Mouse (Mus musculus) embryonic facial prominence, embryonic 14.5 days (tissue): ENCODE measurements around the gene Mcrip1. TPM values are rescaled to one million over a fixed set of nuclear protein-coding genes. Genes with fewer than 3 reads are reported as not detected.
"Not testable (repeated sequence)": the region's sequence is repeated elsewhere in the genome, so short reads cannot be mapped to it uniquely, and the experiment has no call there.

ENCODE experiments used
- ATAC-seq: fragments of 200-750 bp; cut with Nextera tagmentation; 2 replicates; pipeline ENCODE4 v1.8.0; 2017; ENCODE audit warnings: low read depth, moderate number of reproducible peaks, moderate TSS enrichment
- DNase-seq: peaks from one replicate; pipeline ENCODE4 v3.0.0-alpha.2; 2015; ENCODE audit warnings: low spot score
- H3K27ac ChIP-seq: fragments of 300-500 bp; sonication (generic); replicated peaks from 2 replicates; pipeline ENCODE4 v1.5.1; 2014; ENCODE audit warnings: low read depth, mild to moderate bottlenecking, low read length, moderate library complexity
- H3K27me3 ChIP-seq: fragments of 300-500 bp; sonication (generic); replicated peaks from 2 replicates; pipeline ENCODE4 v1.6.1; 2014; ENCODE audit warnings: low read length; ENCODE audit not compliant: control insufficient read depth, insufficient read depth
- H3K36me3 ChIP-seq: fragments of 300-500 bp; sonication (generic); 2 replicates; pipeline ENCODE4 v1.6.1; 2014; ENCODE audit warnings: low read length, mixed read lengths; ENCODE audit not compliant: control insufficient read depth, insufficient read depth
- H3K4me1 ChIP-seq: fragments of 300-500 bp; sonication (generic); 2 replicates; pipeline ENCODE4 v1.6.1; 2014; ENCODE audit warnings: antibody characterized with exemption, low read length; ENCODE audit not compliant: control insufficient read depth, insufficient read depth
- H3K4me2 ChIP-seq: fragments of 300-500 bp; sonication (generic); 2 replicates; pipeline ENCODE4 v1.6.1; 2014; ENCODE audit warnings: low read depth, mild to moderate bottlenecking, low read length, moderate library complexity, mixed read lengths
- H3K4me3 ChIP-seq: fragments of 300-500 bp; sonication (generic); 2 replicates; pipeline ENCODE4 v1.5.1; 2014; ENCODE audit warnings: low read depth, mild to moderate bottlenecking, low read length
- H3K9ac ChIP-seq: fragments of 300-500 bp; sonication (generic); 2 replicates; pipeline ENCODE4 v1.6.1; 2014; ENCODE audit warnings: low read depth, mild to moderate bottlenecking, low read length, moderate library complexity, mixed read lengths
- H3K9me3 ChIP-seq: fragments of 300-500 bp; sonication (generic); 2 replicates; pipeline ENCODE4 v1.6.1; 2016; ENCODE audit warnings: low read length; ENCODE audit not compliant: control insufficient read depth
- WGBS: fragments of 180-500 bp; shearing (Covaris S2); extraction: QIAGEN DNeasy Blood & Tissue Kit; methylation state at CpG from one replicate; pipeline ENCODE4 v1.1.7; 2014; 5-methylcytosine and 5-hydroxymethylcytosine counted together
- polyA plus RNA-seq: library from polyadenylated mRNA; unstranded; fragments of >200 nt; fragmentation: Nextera tagmentation; extraction: Ambion mirVana; gene quantifications from 2 replicates; pipeline ENCODE4 v1.2.1, GENCODE M21; 2014

The Mcrip1 gene
- polyA plus RNA-seq = 238 and 253 TPM in 2 replicates

DNA sequence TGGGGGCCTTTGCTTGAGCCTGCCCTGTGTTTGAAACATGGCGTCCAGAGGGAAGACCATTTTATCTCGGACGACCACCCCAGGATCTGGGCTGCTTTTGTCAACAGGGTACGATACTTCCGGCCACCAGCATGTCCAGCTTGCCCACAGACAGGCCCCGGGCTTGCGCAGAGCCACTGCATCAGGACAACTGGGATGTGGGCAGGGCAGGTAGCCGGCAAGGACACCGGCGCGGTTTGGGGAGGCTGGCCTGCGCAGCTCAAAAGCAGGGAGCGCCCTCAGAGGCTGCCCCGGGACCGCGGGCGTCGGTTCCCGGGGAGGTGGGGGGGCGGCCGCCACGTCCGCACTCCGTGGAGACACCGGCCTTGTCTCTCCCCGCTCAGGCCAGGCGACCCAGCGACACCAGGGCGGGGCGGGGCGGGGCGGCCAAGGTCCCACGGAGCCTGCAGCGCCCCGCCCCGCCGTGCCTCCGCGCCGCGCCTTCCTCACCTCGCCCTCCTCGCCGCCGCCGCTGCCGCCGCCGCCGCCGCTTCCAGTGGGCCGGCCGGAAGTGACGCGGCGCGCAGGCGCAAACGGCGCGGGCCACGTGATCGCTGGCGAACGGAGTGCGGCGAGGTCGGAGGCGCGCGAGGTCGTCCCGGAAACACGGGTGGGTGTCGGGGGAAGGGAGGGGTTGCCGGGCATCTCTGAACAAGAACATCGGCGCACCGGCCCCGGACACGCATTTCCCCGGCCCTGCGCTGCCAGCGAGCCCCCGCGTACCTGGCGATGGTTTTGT lies at the start of gene Mcrip1:
TSS of gene Mcrip1 (minus strand) at position 560 of the 778 bp plus-strand sequence.
- Histone ChIP-seq H3K27ac (peak within 1 kb of the TSS; percentile 91), H3K4me3 (peak within 1 kb of the TSS; percentile 99), H3K4me1 (peaks cover 16% of the 10 kb centered on the region), H3K36me3 (peaks cover 13% of the 10 kb centered on the region), H3K27me3 (no peaks in the 10 kb centered on the region), H3K9me3 (no peaks in the 10 kb centered on the region), H3K9ac (peak within 1 kb of the TSS; percentile 98), H3K4me2 (peak within 1 kb of the TSS; percentile 85)
- WGBS = under 1% methylated on average over 53 of the region's 87 CpGs
- peak; percentile 90 for ATAC-seq
- DNase-seq = peak; percentile 93

DNA sequence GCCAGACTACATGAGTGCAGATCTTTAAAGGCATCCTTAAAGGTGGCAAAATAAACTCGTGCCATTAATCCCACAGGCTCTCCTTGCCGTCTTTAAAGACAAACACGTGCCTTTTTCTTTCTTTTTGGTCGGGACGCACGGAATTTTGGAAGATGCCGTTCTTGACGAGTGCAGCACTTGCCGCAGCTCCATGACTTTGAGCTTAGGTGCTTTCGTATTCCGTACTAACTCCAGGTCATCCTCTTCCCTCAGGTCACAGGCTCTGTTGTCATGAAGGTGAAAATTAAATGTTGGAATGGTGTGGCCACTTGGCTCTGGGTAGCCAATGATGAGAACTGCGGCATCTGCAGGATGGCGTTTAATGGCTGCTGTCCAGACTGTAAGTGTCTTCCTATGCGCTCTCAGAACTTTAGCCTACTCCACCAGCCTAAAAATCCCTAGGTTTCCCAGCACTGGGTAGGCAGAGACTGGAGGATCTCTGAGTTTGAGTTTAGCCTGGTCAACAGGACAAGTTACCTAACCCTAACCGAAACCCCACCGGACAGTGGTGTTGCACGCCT lies 49.5 kb upstream of the Mcrip1 start:
- peak overlapping the region; percentile 100 for H3K9ac ChIP-seq
- peak overlapping the region; percentile 100 for H3K4me3 ChIP-seq
- H3K4me2 ChIP-seq = peak overlapping the region; percentile 95
- no peak for ATAC-seq
- 45% methylated on average over 17 of the region's 17 CpGs for WGBS
- no peaks in the 10 kb centered on the region for H3K27me3 ChIP-seq
- H3K36me3 ChIP-seq = peaks cover 70% of the 10 kb centered on the region
- peaks cover 10% of the 10 kb centered on the region for H3K4me1 ChIP-seq
- DNase-seq = no peak
- H3K27ac ChIP-seq = peak overlapping the region; percentile 94
- no peaks in the 10 kb centered on the region for H3K9me3 ChIP-seq

DNA sequence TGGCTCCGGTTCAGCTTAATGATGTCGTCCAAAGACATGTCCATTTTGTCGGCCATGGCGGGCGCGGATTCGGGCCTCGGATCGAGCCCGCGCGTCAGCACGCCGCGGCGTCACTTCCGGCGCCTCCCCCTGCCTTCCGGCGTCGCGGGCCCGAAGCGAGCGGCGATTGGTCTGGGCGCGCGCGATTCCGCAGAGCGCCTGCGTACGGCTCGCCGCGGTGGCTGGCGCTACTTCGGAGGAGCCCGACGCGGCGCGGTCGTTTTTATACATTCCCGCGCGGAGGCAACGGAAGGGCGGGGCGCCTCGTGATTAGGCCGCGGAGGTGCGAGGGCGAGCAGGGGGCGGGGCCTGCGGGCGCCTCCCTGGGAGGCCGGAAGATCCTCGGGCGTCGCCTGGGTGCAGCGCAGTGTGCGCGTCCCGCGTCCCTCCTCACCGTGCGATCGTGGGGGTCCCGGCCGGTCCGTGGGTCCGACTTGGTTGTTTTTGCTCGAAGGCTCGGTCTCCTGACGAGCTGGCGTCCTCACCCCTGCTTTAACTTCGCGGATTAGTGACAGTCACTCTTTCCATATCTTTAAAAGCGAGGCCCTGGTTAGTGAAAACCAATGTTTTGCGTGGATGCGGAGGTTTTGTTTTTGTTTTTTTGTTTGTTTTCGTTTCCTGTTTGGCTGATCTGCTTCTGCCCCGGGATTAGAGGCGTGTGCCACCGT lies 48.9 kb upstream of the Mcrip1 start, which contains the start of the genes Alyref and Anapc11:
TSS of gene Alyref (minus strand) at position 83 of the 707 bp plus-strand sequence.
TSS of gene Anapc11 (plus strand) at position 139 of the 707 bp plus-strand sequence.
- H3K27ac ChIP-seq = peak within 1 kb of the TSS; percentile 94
- DNase-seq (peak; percentile 98), ATAC-seq (peak; percentile 99)
- H3K4me2 ChIP-seq = peak within 1 kb of the TSS; percentile 95
- H3K9ac ChIP-seq = peak within 1 kb of the TSS; percentile 100
- no peaks in the 10 kb centered on the region for H3K9me3 ChIP-seq
- no peaks in the 10 kb centered on the region for H3K27me3 ChIP-seq
- H3K36me3 ChIP-seq = peaks cover 70% of the 10 kb centered on the region
- under 1% methylated on average over 24 of the region's 88 CpGs for WGBS
- peaks cover 10% of the 10 kb centered on the region for H3K4me1 ChIP-seq
- H3K4me3 ChIP-seq = peak within 1 kb of the TSS; percentile 100

DNA sequence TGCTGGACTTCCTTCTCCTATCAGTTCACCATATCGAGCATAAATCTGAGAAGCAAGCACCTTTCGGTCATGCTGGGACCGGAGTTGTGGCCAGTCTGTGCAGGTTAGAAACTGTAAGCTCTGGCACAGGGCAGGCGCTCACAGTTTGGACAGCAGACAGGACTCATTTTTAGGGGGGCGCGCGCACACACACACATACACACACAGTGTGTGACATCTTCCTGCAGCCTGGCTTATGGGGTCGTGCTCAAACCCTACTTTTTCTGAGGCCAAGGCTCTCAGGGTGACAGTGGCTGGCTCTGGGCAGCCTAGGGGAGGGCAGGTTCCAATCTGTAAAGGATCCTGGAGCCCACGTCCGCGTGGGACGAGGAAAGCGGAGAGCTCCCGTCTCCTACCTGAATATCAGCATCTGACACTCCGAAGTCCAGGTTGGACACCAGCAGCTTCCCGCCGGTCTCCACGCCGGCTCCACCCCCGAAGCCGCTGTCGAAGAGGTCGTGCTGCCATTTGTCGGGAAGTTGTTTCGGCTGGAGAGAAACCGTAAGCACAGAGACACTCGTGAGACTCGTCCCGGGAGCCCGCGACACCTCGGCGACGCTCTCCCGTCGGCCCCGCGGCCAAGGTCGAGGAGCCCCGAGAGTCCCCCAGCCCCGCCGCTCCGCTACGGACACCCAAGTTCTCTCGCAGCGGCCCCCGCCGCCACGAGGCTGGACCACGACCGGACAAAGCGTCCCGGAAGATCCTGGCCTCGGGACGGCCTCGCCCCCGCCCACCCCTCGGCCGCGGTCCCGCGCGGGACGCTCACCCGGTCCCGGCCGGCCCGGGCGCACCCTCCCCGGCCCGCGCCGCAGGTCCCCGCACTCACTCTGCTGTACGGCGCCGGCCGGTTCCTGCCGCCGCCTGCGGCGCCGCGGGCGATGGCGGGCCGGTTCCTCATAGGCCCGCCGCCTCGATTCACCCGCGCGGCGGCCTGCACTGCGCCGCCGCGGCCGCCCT lies 48.0 kb upstream of the Mcrip1 start:
- WGBS = 9% methylated on average over 30 of the region's 99 CpGs
- Histone ChIP-seq H3K9ac (peak overlapping the region; percentile 100), H3K4me2 (peak overlapping the region; percentile 95), H3K36me3 (peaks cover 70% of the 10 kb centered on the region), H3K9me3 (no peaks in the 10 kb centered on the region), H3K4me3 (peak overlapping the region; percentile 100), H3K27me3 (no peaks in the 10 kb centered on the region), H3K4me1 (peaks cover 10% of the 10 kb centered on the region), H3K27ac (peak overlapping the region; percentile 94)
- ATAC-seq (peak; percentile 23), DNase-seq (no peak)

DNA sequence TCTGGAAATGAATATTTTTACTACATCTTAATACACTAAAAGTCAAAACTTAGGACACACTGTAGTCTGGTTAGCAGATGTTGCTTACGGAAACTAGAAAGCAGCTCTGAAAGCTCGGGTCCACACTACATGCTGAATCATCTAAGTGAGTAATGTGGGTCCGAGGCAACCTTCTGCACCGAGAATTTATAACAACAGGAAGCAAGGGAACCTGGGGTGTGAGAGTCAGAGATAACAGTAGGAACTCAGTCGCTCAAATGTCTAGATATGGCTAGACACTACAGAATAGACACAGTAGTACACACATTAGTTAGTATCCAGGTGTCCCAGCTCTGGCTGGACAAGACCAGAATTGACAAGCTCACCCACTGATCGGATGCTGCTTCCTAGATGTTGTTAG lies 39.0 kb upstream of the Mcrip1 start:
- peaks cover 99% of the 10 kb centered on the region for H3K36me3 ChIP-seq
- no peak overlapping the region for H3K4me3 ChIP-seq
- no peak overlapping the region for H3K27ac ChIP-seq
- H3K27me3 ChIP-seq = no peaks in the 10 kb centered on the region
- DNase-seq (no peak), ATAC-seq (no peak)
- H3K4me2 ChIP-seq = no peak overlapping the region
- no peaks in the 10 kb centered on the region for H3K4me1 ChIP-seq
- peaks cover 4% of the 10 kb centered on the region; the same call in 1 of the 2 replicates for H3K9me3 ChIP-seq
- 95% methylated on average over 6 of the region's 6 CpGs for WGBS
- H3K9ac ChIP-seq = no peak overlapping the region

DNA sequence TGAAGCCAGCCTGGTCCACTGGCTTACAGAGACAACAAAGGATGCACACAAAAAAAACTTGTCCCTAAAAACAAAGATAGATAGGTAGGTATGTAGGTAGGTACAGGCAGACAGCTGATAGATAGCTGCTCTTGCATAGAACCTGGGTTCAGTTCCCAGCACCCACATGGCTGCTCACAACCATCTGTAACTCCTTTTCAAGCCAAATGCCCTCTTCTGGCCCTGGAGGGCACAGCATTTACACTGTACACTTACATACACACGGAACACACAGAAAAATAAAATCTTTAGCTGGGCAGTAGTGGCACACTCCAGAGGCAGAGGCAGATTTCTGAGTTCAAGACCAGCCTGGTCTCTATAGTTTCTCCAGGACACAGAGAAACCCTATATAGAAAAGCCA lies 34.4 kb upstream of the Mcrip1 start:
- no peak for ATAC-seq
- Histone ChIP-seq H3K4me2 (no peak overlapping the region), H3K4me3 (no peak overlapping the region), H3K27me3 (no peaks in the 10 kb centered on the region), H3K4me1 (peaks cover 9% of the 10 kb centered on the region), H3K9me3 (peaks cover 4% of the 10 kb centered on the region; the same call in 1 of the 2 replicates), H3K27ac (no peak overlapping the region), H3K36me3 (peaks cover 69% of the 10 kb centered on the region), H3K9ac (no peak overlapping the region)
- DNase-seq = no peak
- WGBS = 90% methylated on average over 1 of the region's 1 CpGs

DNA sequence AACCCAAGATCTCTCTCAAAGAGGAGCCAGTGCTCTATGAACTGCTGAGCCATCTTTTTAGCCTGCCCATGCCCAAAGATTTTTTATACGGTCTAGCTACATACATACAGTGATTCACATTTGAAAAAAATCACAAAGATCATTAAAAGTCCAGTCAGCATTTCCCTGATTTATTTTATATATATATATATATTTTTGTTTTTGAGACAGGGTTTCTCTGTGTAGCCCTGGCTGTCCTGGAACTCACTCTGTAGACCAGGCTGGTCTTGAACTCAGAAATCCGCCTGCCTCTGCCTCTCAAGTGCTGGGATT lies 33.4 kb upstream of the Mcrip1 start:
- peaks cover 69% of the 10 kb centered on the region for H3K36me3 ChIP-seq

More for the DNA sequence above, 33.4 kb upstream of the Mcrip1 start:
- H3K4me2 ChIP-seq, H3K27ac ChIP-seq, DNase-seq, H3K27me3 ChIP-seq, H3K9me3 ChIP-seq, H3K9ac ChIP-seq, ATAC-seq, H3K4me1 ChIP-seq, H3K4me3 ChIP-seq: not testable (repeated sequence)
- WGBS = 90% methylated on average over 2 of the region's 2 CpGs
